In genomic region chr11:77504377-77504776, GRCm38 (mm10) we compare ENCODE assay signal across 35 mouse cellular contexts. TPM values are rescaled to one million over a fixed set of nuclear protein-coding genes. Genes with fewer than 3 reads are reported as not detected.
DNase-seq lines count a peak whose midpoint lies in the region; ATAC-seq and TF ChIP-seq lines count a peak whose summit lies in the region.
"Had no signal": no experiment of that assay in that cellular context is flagged by ENCODE, and none has a peak within 500 bp of the region (broad histone marks: within the 10 kb centered on the region; RNA-seq: fewer than 3 reads in every experiment).

No protein-coding gene starts in this region.

- H3K36me3 ChIP-seq in testis, adult 2 months (ENCODE audit: control insufficient read depth, insufficient read depth, low read length) = peaks cover 2% of the 10 kb centered on the region
- peaks cover 48% of the 10 kb centered on the region for H3K36me3 ChIP-seq in midbrain, embryonic 16.5 days (ENCODE audit: control insufficient read depth, insufficient read depth, low read length)

- H3K9ac ChIP-seq in midbrain, embryonic 16.5 days (ENCODE audit: low read depth, low read length) = no peak overlapping the region
- H3K9ac ChIP-seq: embryonic facial prominence, embryonic 13.5 days; forebrain, embryonic 12.5 days; forebrain, postnatal 0 days; hindbrain, embryonic 13.5 days; liver, embryonic 13.5 days; midbrain, embryonic 12.5 days; neural tube, embryonic 13.5 days had no signal

- TF ChIP-seq POLR2A in testis, adult 2 months (IDR thresholded peaks at IDR 0.05; ENCODE audit: control insufficient read depth, low read depth, low read length) = no peak

- no peaks in the 10 kb centered on the region for H3K27me3 ChIP-seq in testis, adult 2 months (ENCODE audit: control insufficient read depth, insufficient read depth, low read length)
- no peaks in the 10 kb centered on the region for H3K27me3 ChIP-seq in midbrain, embryonic 16.5 days (ENCODE audit: control insufficient read depth, insufficient read depth, low read depth, low read length)
- H3K27me3 ChIP-seq: CH12.LX; embryonic facial prominence, embryonic 13.5 days; hindbrain, embryonic 13.5 days; liver, embryonic 13.5 days; megakaryocyte, embryonic 14.5 days; midbrain, embryonic 12.5 days; neural tube, embryonic 13.5 days had no signal

- peak; percentile 21 to 68 for DNase-seq in adrenal gland, adult (ENCODE audit: inconsistent age in 2 of 2, low spot score in 1 of 2)
- DNase-seq in adrenal gland, postnatal 25 days = no peak
- peak; percentile 33 for DNase-seq in cerebellum, adult 9-11 months
- no peak for DNase-seq in cerebellum, postnatal 14 days
- no peak for DNase-seq in testis, postnatal 14 days (ENCODE audit: low spot score)
- DNase-seq: adrenal gland, postnatal 36 days; embryo, embryonic 11 days; forebrain, postnatal 0 days; gastrocnemius, postnatal 14 days; heart, postnatal 36 days; kidney, adult 18-20 months; kidney, postnatal 36 days; liver, embryonic 13.5 days; lung, adult 18-20 months; right cerebral cortex, postnatal 4 days had no signal

- H3K4me3 ChIP-seq in testis, adult 2 months (ENCODE audit: control insufficient read depth, low read depth, low read length) = peak overlapping the region; percentile 74
- no peak overlapping the region for H3K4me3 ChIP-seq in midbrain, embryonic 16.5 days (ENCODE audit: low read depth, low read length)
- H3K4me3 ChIP-seq: embryonic facial prominence, embryonic 13.5 days; forebrain, embryonic 12.5 days; hindbrain, embryonic 13.5 days; layer of hippocampus, adult 2 months; left cerebral cortex, adult 2 months; liver, embryonic 13.5 days; megakaryocyte, embryonic 14.5 days; midbrain, embryonic 12.5 days; neural tube, embryonic 13.5 days had no signal

- peaks cover 16% of the 10 kb centered on the region for H3K4me1 ChIP-seq in testis, adult 2 months (ENCODE audit: control insufficient read depth, insufficient read depth, low read length)
- H3K4me1 ChIP-seq in midbrain, embryonic 16.5 days (ENCODE audit: control insufficient read depth, insufficient read depth, low read length) = peaks cover 11% of the 10 kb centered on the region

- no peak for TF ChIP-seq CTCF in testis, adult 2 months (IDR thresholded peaks at IDR 0.05; ENCODE audit: control insufficient read depth, insufficient read depth, insufficient replicate concordance, low read depth, low read length)

- 95% methylated on average over 19 of the region's 19 CpGs for WGBS in midbrain, embryonic 16.5 days

- no peaks in the 10 kb centered on the region for H3K9me3 ChIP-seq in midbrain, embryonic 16.5 days (replicated peaks; ENCODE audit: control insufficient read depth, low read length, poor library complexity, severe bottlenecking)
- H3K9me3 ChIP-seq: embryonic facial prominence, embryonic 13.5 days; forebrain, embryonic 12.5 days; G1E; hindbrain, embryonic 13.5 days; liver, embryonic 13.5 days; megakaryocyte, embryonic 14.5 days; midbrain, embryonic 12.5 days; neural tube, embryonic 13.5 days had no signal

- no peak for ATAC-seq in midbrain, embryonic 16.5 days
- ATAC-seq: forebrain, postnatal 0 days had no signal

- no peak overlapping the region for H3K4me2 ChIP-seq in midbrain, embryonic 16.5 days (ENCODE audit: low read length)
- H3K4me2 ChIP-seq: forebrain, embryonic 12.5 days; heart, embryonic 11.5 days; hindbrain, embryonic 13.5 days; liver, embryonic 13.5 days; midbrain, embryonic 12.5 days; neural tube, embryonic 13.5 days had no signal

- peak overlapping the region; percentile 7; the same call in 1 of the 2 replicates for H3K27ac ChIP-seq in testis, adult 2 months (ENCODE audit: control insufficient read depth, insufficient read depth, low read depth, low read length)
- no peak overlapping the region for H3K27ac ChIP-seq in midbrain, embryonic 16.5 days (ENCODE audit: low read length)
- H3K27ac ChIP-seq: forebrain, embryonic 12.5 days; hindbrain, embryonic 13.5 days; liver, embryonic 13.5 days; midbrain, embryonic 12.5 days; neural tube, embryonic 13.5 days had no signal

RNA-seq across cellular contexts. Expression of gene Abhd15, which starts 10.5 kb away (rescaled TPM):
- total RNA-seq in adrenal gland, postnatal 25 days (2021) = 15.1 and 19.4 TPM in 2 replicates
- 0.17 and 0.28 TPM in 2 replicates for polyA plus RNA-seq in testis, adult 2 months (2012; rRNA removed)
- 2.4 and 3.1 TPM in 2 replicates for polyA plus RNA-seq in midbrain, embryonic 16.5 days (2015; fragmentation: Nextera tagmentation; extraction: Ambion mirVana)

RNA-seq across cellular contexts. Expression of gene Git1, which starts 11.0 kb away (rescaled TPM):
- total RNA-seq in adrenal gland, postnatal 25 days (2021) = 53.8 and 55.9 TPM in 2 replicates
- 566 and 585 TPM in 2 replicates for polyA plus RNA-seq in testis, adult 2 months (2012; rRNA removed)
- polyA plus RNA-seq in midbrain, embryonic 16.5 days (2015; fragmentation: Nextera tagmentation; extraction: Ambion mirVana) = 15.9 and 17.3 TPM in 2 replicates

RNA-seq across cellular contexts. Expression of gene Trp53i13, which starts 11.4 kb away (rescaled TPM):
- total RNA-seq in adrenal gland, postnatal 25 days (2021) = 7.5 and 10.2 TPM in 2 replicates
- 46.7 and 54.1 TPM in 2 replicates for polyA plus RNA-seq in testis, adult 2 months (2012; rRNA removed)
- polyA plus RNA-seq in midbrain, embryonic 16.5 days (2015; fragmentation: Nextera tagmentation; extraction: Ambion mirVana) = 10.5 and 12.6 TPM in 2 replicates

RNA-seq across cellular contexts. Expression of gene Gm10392, which starts 14.6 kb away (rescaled TPM):
- total RNA-seq in adrenal gland, postnatal 25 days (2021) = not detected in 2 replicates
- not detected in 2 replicates for polyA plus RNA-seq in testis, adult 2 months (2012; rRNA removed)
- not detected in 2 replicates for polyA plus RNA-seq in midbrain, embryonic 16.5 days (2015; fragmentation: Nextera tagmentation; extraction: Ambion mirVana)
- total RNA-seq: adrenal gland, postnatal 36 days; forebrain, postnatal 0 days; gastrocnemius, postnatal 14 days; granulocyte monocyte progenitor cell, adult 5-6 weeks; heart, postnatal 36 days; layer of hippocampus, adult 2 months; layer of hippocampus, postnatal 14 days; left cerebral cortex, adult 2 months; left cerebral cortex, postnatal 36 days had no signal
- polyA plus RNA-seq: brain, embryonic 14.5 days; C2C12; embryonic facial prominence, embryonic 13.5 days; forebrain, embryonic 12.5 days; forebrain, postnatal 0 days; G1E; hindbrain, embryonic 13.5 days; kidney, embryonic 16.5 days; midbrain, embryonic 12.5 days; urinary bladder, adult 2 months had no signal

RNA-seq across cellular contexts. Expression of gene Ankrd13b, which starts 14.9 kb away (rescaled TPM):
- total RNA-seq in adrenal gland, postnatal 25 days (2021) = 7.7 and 8.7 TPM in 2 replicates
- polyA plus RNA-seq in testis, adult 2 months (2012; rRNA removed) = 2.9 and 3.6 TPM in 2 replicates
- 31.9 and 33.7 TPM in 2 replicates for polyA plus RNA-seq in midbrain, embryonic 16.5 days (2015; fragmentation: Nextera tagmentation; extraction: Ambion mirVana)

Comparison
In these comparisons a context has a peak if more than half of its experiments do, and no peak if none do; other contexts are left out.
1. DNase-seq: peak in adrenal gland, adult (2 of 2) and cerebellum, adult 9-11 months (single experiment); none in adrenal gland, postnatal 25 days (single experiment), cerebellum, postnatal 14 days (0 of 2) and testis, postnatal 14 days (single experiment).
2. RNA of gene Git1, which starts 11.0 kb away (polyA plus RNA-seq): 566 to 585 TPM in testis, adult 2 months; 15.9 to 17.3 TPM in midbrain, embryonic 16.5 days; every median in the first group is over 10 times any median in the second.